Mouse (Mus musculus): Measurements from ENCODE around the gene 3110021N24Rik. TPM values are rescaled to one million over a fixed set of nuclear protein-coding genes. Genes with fewer than 3 reads are reported as not detected.
"Not testable (repeated sequence)": the region's sequence is repeated elsewhere in the genome, so short reads cannot be mapped to it uniquely, and the experiment has no call there.

3110021N24Rik gene
- 2.3 and 2.4 TPM in 2 replicates for polyA plus RNA-seq (2014; fragmentation: Nextera tagmentation; extraction: Ambion mirVana)

GRCm38 (mm10) chr4:108719349-108719748 lies at the start of gene 3110021N24Rik:
Gene 3110021N24Rik (plus strand): TSS chr4:108719649.
- no peak for ATAC-seq (ENCODE audit: insufficient number of reproducible peaks, insufficient read depth, low FRiP score, low read depth)
- no peaks in the 10 kb centered on the region for H3K9me3 ChIP-seq (ENCODE audit: control insufficient read depth, low read depth, low read length)
- WGBS: 83% methylated on average over 5 of the region's 5 CpGs
- H3K4me2 ChIP-seq (replicated peaks; ENCODE audit: low read depth, low read length): no peak within 1 kb of the TSS
- H3K36me3 ChIP-seq (ENCODE audit: control insufficient read depth, insufficient read depth, low read length): peaks cover 8% of the 10 kb centered on the region; the same call in 1 of the 2 replicates
- no peak within 1 kb of the TSS for H3K27ac ChIP-seq (ENCODE audit: low read length)
- H3K27me3 ChIP-seq (ENCODE audit: control insufficient read depth, insufficient read depth, low read length): no peaks in the 10 kb centered on the region
- H3K4me1 ChIP-seq (ENCODE audit: control insufficient read depth, insufficient read depth, low read length): no peaks in the 10 kb centered on the region
- no peak within 1 kb of the TSS for H3K4me3 ChIP-seq (ENCODE audit: low read depth, low read length)
- H3K9ac ChIP-seq (replicated peaks; ENCODE audit: low read depth, low read length): no peak within 1 kb of the TSS

GRCm38 (mm10) chr4:108686156-108686555 lies 33.3 kb upstream of the 3110021N24Rik start:
- ATAC-seq (ENCODE audit: insufficient number of reproducible peaks, insufficient read depth, low FRiP score, low read depth): no peak
- Histone ChIP-seq H3K4me1 (ENCODE audit: control insufficient read depth, insufficient read depth, low read length) (no peaks in the 10 kb centered on the region), H3K27ac (ENCODE audit: low read length) (no peak overlapping the region), H3K4me3 (ENCODE audit: low read depth, low read length) (no peak overlapping the region), H3K9ac (replicated peaks; ENCODE audit: low read depth, low read length) (no peak overlapping the region), H3K27me3 (ENCODE audit: control insufficient read depth, insufficient read depth, low read length) (no peaks in the 10 kb centered on the region), H3K9me3 (ENCODE audit: control insufficient read depth, low read depth, low read length) (no peaks in the 10 kb centered on the region), H3K4me2 (replicated peaks; ENCODE audit: low read depth, low read length) (no peak overlapping the region), H3K36me3 (ENCODE audit: control insufficient read depth, insufficient read depth, low read length) (0 out of 2 replicates have a peak, but pooled peaks cover 5% of the 10 kb centered on the region)
- WGBS: 60% methylated on average over 3 of the region's 3 CpGs

GRCm38 (mm10) chr4:108687098-108687497 lies 32.4 kb upstream of the 3110021N24Rik start:
- ATAC-seq (ENCODE audit: insufficient number of reproducible peaks, insufficient read depth, low FRiP score, low read depth); H3K27me3 ChIP-seq (ENCODE audit: control insufficient read depth, insufficient read depth, low read length); H3K4me1 ChIP-seq (ENCODE audit: control insufficient read depth, insufficient read depth, low read length); H3K4me3 ChIP-seq (ENCODE audit: low read depth, low read length); H3K27ac ChIP-seq (ENCODE audit: low read length); H3K9me3 ChIP-seq (ENCODE audit: control insufficient read depth, low read depth, low read length); H3K9ac ChIP-seq (replicated peaks; ENCODE audit: low read depth, low read length); H3K4me2 ChIP-seq (replicated peaks; ENCODE audit: low read depth, low read length): not testable (repeated sequence)
- WGBS: 80% methylated on average over 6 of the region's 7 CpGs
- peaks cover 13% of the 10 kb centered on the region for H3K36me3 ChIP-seq (ENCODE audit: control insufficient read depth, insufficient read depth, low read length)

- Histone ChIP-seq H3K4me3 (ENCODE audit: low read depth, low read length) (no peak overlapping the region), H3K9me3 (ENCODE audit: control insufficient read depth, low read depth, low read length) (no peaks in the 10 kb centered on the region), H3K4me2 (replicated peaks; ENCODE audit: low read depth, low read length) (no peak overlapping the region), H3K27ac (ENCODE audit: low read length) (no peak overlapping the region), H3K27me3 (ENCODE audit: control insufficient read depth, insufficient read depth, low read length) (no peaks in the 10 kb centered on the region), H3K4me1 (ENCODE audit: control insufficient read depth, insufficient read depth, low read length) (no peaks in the 10 kb centered on the region), H3K36me3 (ENCODE audit: control insufficient read depth, insufficient read depth, low read length) (peaks cover 13% of the 10 kb centered on the region), H3K9ac (replicated peaks; ENCODE audit: low read depth, low read length) (no peak overlapping the region)
- 95% methylated on average over 3 of the region's 3 CpGs for WGBS
- no peak for ATAC-seq (ENCODE audit: insufficient number of reproducible peaks, insufficient read depth, low FRiP score, low read depth)
These were observed 29.0 kb upstream of the 3110021N24Rik start for GRCm38 (mm10) chr4:108690479-108690878.

DNA sequence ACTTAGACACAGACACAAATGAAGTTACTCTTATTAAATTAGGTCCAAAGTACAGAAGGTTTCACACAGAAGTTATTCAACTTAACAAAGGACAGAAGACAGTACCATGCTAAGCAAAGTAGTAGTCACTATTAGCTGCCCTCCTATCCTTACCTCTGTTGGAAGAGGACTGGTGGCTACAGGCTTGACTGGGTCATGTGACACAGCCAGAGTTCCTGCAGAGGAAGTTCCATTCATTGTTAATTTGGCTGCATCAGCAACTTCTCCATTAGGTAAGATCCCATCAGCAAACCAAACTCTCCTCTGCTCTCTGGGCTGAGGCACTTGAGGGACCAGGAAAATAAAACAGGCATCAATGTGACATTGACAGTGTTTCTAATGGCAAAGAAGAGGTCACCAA lies 28.0 kb upstream of the 3110021N24Rik start:
- Histone ChIP-seq H3K4me3 (ENCODE audit: low read depth, low read length) (no peak overlapping the region), H3K9ac (replicated peaks; ENCODE audit: low read depth, low read length) (no peak overlapping the region), H3K9me3 (ENCODE audit: control insufficient read depth, low read depth, low read length) (no peaks in the 10 kb centered on the region), H3K4me1 (ENCODE audit: control insufficient read depth, insufficient read depth, low read length) (no peaks in the 10 kb centered on the region), H3K27ac (ENCODE audit: low read length) (no peak overlapping the region), H3K4me2 (replicated peaks; ENCODE audit: low read depth, low read length) (no peak overlapping the region), H3K27me3 (ENCODE audit: control insufficient read depth, insufficient read depth, low read length) (no peaks in the 10 kb centered on the region), H3K36me3 (ENCODE audit: control insufficient read depth, insufficient read depth, low read length) (peaks cover 8% of the 10 kb centered on the region)
- ATAC-seq (ENCODE audit: insufficient number of reproducible peaks, insufficient read depth, low FRiP score, low read depth): no peak

DNA sequence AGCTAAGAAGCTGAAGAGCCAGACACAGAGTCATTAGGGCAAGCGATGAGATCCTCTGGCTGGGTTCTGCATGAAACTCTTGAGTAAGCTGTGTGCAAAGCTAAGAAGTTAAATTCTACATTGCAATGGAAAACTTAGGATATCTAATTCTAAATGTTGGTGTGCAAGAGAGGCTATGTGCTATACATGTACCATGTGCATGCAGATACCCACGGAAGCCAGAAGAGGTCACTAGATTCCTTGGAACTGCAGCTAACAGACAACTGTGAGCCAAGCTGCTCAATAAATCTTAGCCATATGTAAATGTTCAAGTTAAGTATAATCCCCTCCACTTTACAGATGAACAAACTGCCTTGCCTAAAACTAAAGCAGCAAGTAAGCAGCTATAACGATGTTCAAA lies 22.5 kb upstream of the 3110021N24Rik start:
- Histone ChIP-seq H3K9ac (replicated peaks; ENCODE audit: low read depth, low read length) (no peak overlapping the region), H3K4me2 (replicated peaks; ENCODE audit: low read depth, low read length) (no peak overlapping the region), H3K9me3 (ENCODE audit: control insufficient read depth, low read depth, low read length) (no peaks in the 10 kb centered on the region), H3K4me3 (ENCODE audit: low read depth, low read length) (no peak overlapping the region), H3K27me3 (ENCODE audit: control insufficient read depth, insufficient read depth, low read length) (no peaks in the 10 kb centered on the region), H3K27ac (ENCODE audit: low read length) (no peak overlapping the region), H3K4me1 (ENCODE audit: control insufficient read depth, insufficient read depth, low read length) (no peaks in the 10 kb centered on the region), H3K36me3 (ENCODE audit: control insufficient read depth, insufficient read depth, low read length) (peaks cover under 1% of the 10 kb centered on the region; the same call in 1 of the 2 replicates)
- no peak for ATAC-seq (ENCODE audit: insufficient number of reproducible peaks, insufficient read depth, low FRiP score, low read depth)
- WGBS: 56% methylated on average over 3 of the region's 3 CpGs

DNA sequence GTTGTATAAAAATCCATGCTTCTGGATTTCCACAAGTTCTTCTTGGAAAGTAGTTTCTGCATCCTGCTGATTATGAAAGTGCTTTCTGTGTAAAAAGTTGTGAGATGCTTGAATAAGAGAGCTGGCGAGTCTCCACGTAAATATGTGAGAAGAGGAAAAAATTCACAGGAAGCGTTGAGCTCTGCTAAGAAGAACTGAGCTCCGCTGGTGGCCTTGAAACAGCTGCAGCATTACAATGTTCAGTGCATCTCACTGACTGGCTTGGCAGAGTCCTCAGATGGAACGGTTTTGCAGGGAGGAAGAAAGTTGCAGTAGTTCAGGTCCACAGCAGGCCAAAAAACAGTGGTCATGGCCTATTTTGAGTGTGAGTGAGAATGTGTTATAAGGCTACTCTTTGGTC lies 11.2 kb upstream of the 3110021N24Rik start:
- WGBS: 65% methylated on average over 5 of the region's 5 CpGs
- Histone ChIP-seq H3K4me3 (ENCODE audit: low read depth, low read length) (no peak overlapping the region), H3K9me3 (ENCODE audit: control insufficient read depth, low read depth, low read length) (no peaks in the 10 kb centered on the region), H3K27me3 (ENCODE audit: control insufficient read depth, insufficient read depth, low read length) (no peaks in the 10 kb centered on the region), H3K9ac (replicated peaks; ENCODE audit: low read depth, low read length) (no peak overlapping the region), H3K27ac (ENCODE audit: low read length) (no peak overlapping the region), H3K4me2 (replicated peaks; ENCODE audit: low read depth, low read length) (no peak overlapping the region), H3K36me3 (ENCODE audit: control insufficient read depth, insufficient read depth, low read length) (no peaks in the 10 kb centered on the region), H3K4me1 (ENCODE audit: control insufficient read depth, insufficient read depth, low read length) (no peaks in the 10 kb centered on the region)
- ATAC-seq (ENCODE audit: insufficient number of reproducible peaks, insufficient read depth, low FRiP score, low read depth): no peak

GRCm38 (mm10) chr4:108721245-108721784 lies 1.9 kb downstream of the 3110021N24Rik start:
- Histone ChIP-seq H3K4me1 (ENCODE audit: control insufficient read depth, insufficient read depth, low read length) (no peaks in the 10 kb centered on the region), H3K4me2 (replicated peaks; ENCODE audit: low read depth, low read length) (no peak overlapping the region), H3K36me3 (ENCODE audit: control insufficient read depth, insufficient read depth, low read length) (peaks cover 8% of the 10 kb centered on the region; the same call in 1 of the 2 replicates), H3K4me3 (ENCODE audit: low read depth, low read length) (no peak overlapping the region), H3K27ac (ENCODE audit: low read length) (no peak overlapping the region), H3K27me3 (ENCODE audit: control insufficient read depth, insufficient read depth, low read length) (no peaks in the 10 kb centered on the region), H3K9me3 (ENCODE audit: control insufficient read depth, low read depth, low read length) (no peaks in the 10 kb centered on the region), H3K9ac (replicated peaks; ENCODE audit: low read depth, low read length) (no peak overlapping the region)
- WGBS: 75% methylated on average over 3 of the region's 3 CpGs
- no peak for ATAC-seq (ENCODE audit: insufficient number of reproducible peaks, insufficient read depth, low FRiP score, low read depth)

DNA sequence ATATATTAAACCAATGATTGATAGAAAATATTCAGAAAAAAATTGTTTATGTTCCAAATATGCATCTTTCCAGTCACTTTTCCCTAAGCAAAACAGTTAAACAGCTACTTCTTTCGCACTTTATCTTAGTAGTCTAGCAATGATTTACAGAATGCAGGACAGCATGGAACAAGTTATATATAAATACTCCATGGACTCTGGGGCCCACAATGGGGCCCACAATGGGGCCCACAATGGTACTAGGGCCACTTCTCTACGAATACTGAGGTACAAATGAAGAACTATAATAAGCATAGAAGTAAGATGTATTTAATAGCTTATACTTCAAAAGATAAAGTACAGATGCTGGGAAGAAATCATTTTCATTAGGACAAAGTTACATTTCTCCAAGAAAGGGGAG lies 4.7 kb downstream of the 3110021N24Rik start:
- H3K4me1 ChIP-seq (ENCODE audit: control insufficient read depth, insufficient read depth, low read length): no peaks in the 10 kb centered on the region
- ATAC-seq (ENCODE audit: insufficient number of reproducible peaks, insufficient read depth, low FRiP score, low read depth): no peak
- WGBS: 84% methylated on average over 2 of the region's 2 CpGs
- H3K36me3 ChIP-seq (ENCODE audit: control insufficient read depth, insufficient read depth, low read length): peaks cover 4% of the 10 kb centered on the region; the same call in 1 of the 2 replicates
- no peak overlapping the region for H3K9ac ChIP-seq (replicated peaks; ENCODE audit: low read depth, low read length)
- no peaks in the 10 kb centered on the region for H3K9me3 ChIP-seq (ENCODE audit: control insufficient read depth, low read depth, low read length)
- no peaks in the 10 kb centered on the region for H3K27me3 ChIP-seq (ENCODE audit: control insufficient read depth, insufficient read depth, low read length)
- H3K4me2 ChIP-seq (replicated peaks; ENCODE audit: low read depth, low read length): no peak overlapping the region
- H3K27ac ChIP-seq (ENCODE audit: low read length): no peak overlapping the region
- no peak overlapping the region for H3K4me3 ChIP-seq (ENCODE audit: low read depth, low read length)

Data from stomach, embryonic 14.5 days (tissue).